Mouse (Mus musculus) neural tube, embryonic 12.5 days (tissue): ENCODE measurements around the gene Proser1. TPM values are rescaled to one million over a fixed set of nuclear protein-coding genes. Genes with fewer than 3 reads are reported as not detected.

Experiments used
- ATAC-seq: fragments of 200-750 bp; cut with Nextera tagmentation; 2 replicates; pipeline ENCODE4 v1.8.0; 2017; ENCODE audit warnings: low read depth, mild to moderate bottlenecking, moderate TSS enrichment, moderate library complexity; ENCODE audit not compliant: low FRiP score
- H3K27ac ChIP-seq: fragments of 300-500 bp; sonication (generic); 2 replicates; pipeline ENCODE4 v1.5.1; 2016
- H3K27me3 ChIP-seq: fragments of 300-500 bp; sonication (generic); replicated peaks from 2 replicates; pipeline ENCODE4 v1.6.1; 2016; ENCODE audit warnings: mild to moderate bottlenecking
- H3K36me3 ChIP-seq: fragments of 300-500 bp; sonication (generic); 2 replicates; pipeline ENCODE4 v1.6.1; 2016; ENCODE audit warnings: mild to moderate bottlenecking
- H3K4me1 ChIP-seq: fragments of 300-500 bp; sonication (generic); 2 replicates; pipeline ENCODE4 v1.6.1; 2016
- H3K4me2 ChIP-seq: fragments of 300-500 bp; sonication (generic); replicated peaks from 2 replicates; pipeline ENCODE4 v1.6.1; 2016; ENCODE audit warnings: mild to moderate bottlenecking
- H3K4me3 ChIP-seq: fragments of 300-500 bp; sonication (generic); 2 replicates; pipeline ENCODE4 v1.5.1; 2016
- H3K9ac ChIP-seq: fragments of 300-500 bp; sonication (generic); 2 replicates; pipeline ENCODE4 v1.6.1; 2016; ENCODE audit warnings: mild to moderate bottlenecking
- H3K9me3 ChIP-seq: fragments of 300-500 bp; sonication (generic); 2 replicates; pipeline ENCODE4 v1.6.1; 2016; ENCODE audit warnings: mild to moderate bottlenecking
- WGBS: fragments of 180-500 bp; shearing (Covaris S2); methylation state at CpG from one replicate; pipeline ENCODE4 v1.1.7; 2016; 5-methylcytosine and 5-hydroxymethylcytosine counted together
- polyA plus RNA-seq: library from polyadenylated mRNA; unstranded; fragments of >200 nt; fragmentation: Nextera tagmentation; extraction: Ambion mirVana; gene quantifications from 2 replicates; pipeline ENCODE4 v1.2.1, GENCODE M21; 2016

Gene Proser1
- polyA plus RNA-seq, 1 experiment from 2014 or later: 30.2 TPM

GRCm38 (mm10) chr3:53452351-53452750 is 11.1 kb upstream of the Proser1 start:
- no peak overlapping the region for H3K9ac ChIP-seq
- H3K4me1 ChIP-seq: no peaks in the 10 kb centered on the region
- H3K36me3 ChIP-seq: peaks cover 69% of the 10 kb centered on the region
- H3K9me3 ChIP-seq: no peaks in the 10 kb centered on the region
- WGBS: 94% methylated on average over 10 of the region's 10 CpGs
- H3K4me2 ChIP-seq: no peak overlapping the region
- no peak overlapping the region for H3K4me3 ChIP-seq
- H3K27ac ChIP-seq: no peak overlapping the region
- no peaks in the 10 kb centered on the region for H3K27me3 ChIP-seq
- no peak for ATAC-seq

GRCm38 (mm10) chr3:53453346-53453745 is 10.1 kb upstream of the Proser1 start:
- Histone ChIP-seq H3K9me3 (no peaks in the 10 kb centered on the region), H3K36me3 (peaks cover 77% of the 10 kb centered on the region), H3K4me1 (no peaks in the 10 kb centered on the region), H3K4me3 (no peak overlapping the region), H3K27ac (no peak overlapping the region), H3K27me3 (no peaks in the 10 kb centered on the region), H3K9ac (no peak overlapping the region), H3K4me2 (no peak overlapping the region)
- ATAC-seq: no peak
- WGBS: 94% methylated on average over 7 of the region's 7 CpGs

GRCm38 (mm10) chr3:53454005-53454404 is 9.5 kb upstream of the Proser1 start:
- no peaks in the 10 kb centered on the region for H3K4me1 ChIP-seq
- no peak overlapping the region for H3K4me2 ChIP-seq
- WGBS: 92% methylated on average over 6 of the region's 6 CpGs
- no peaks in the 10 kb centered on the region for H3K27me3 ChIP-seq
- no peak overlapping the region for H3K4me3 ChIP-seq
- no peak overlapping the region for H3K27ac ChIP-seq
- peaks cover 81% of the 10 kb centered on the region for H3K36me3 ChIP-seq
- no peak for ATAC-seq
- H3K9me3 ChIP-seq: no peaks in the 10 kb centered on the region
- no peak overlapping the region for H3K9ac ChIP-seq

- Histone ChIP-seq H3K9ac (no peak overlapping the region), H3K27ac (no peak overlapping the region), H3K4me1 (no peaks in the 10 kb centered on the region), H3K4me3 (no peak overlapping the region), H3K27me3 (no peaks in the 10 kb centered on the region), H3K9me3 (no peaks in the 10 kb centered on the region), H3K36me3 (peaks cover 83% of the 10 kb centered on the region), H3K4me2 (no peak overlapping the region)
- ATAC-seq: no peak
- WGBS: 93% methylated on average over 6 of the region's 6 CpGs
These were observed 8.9 kb upstream of the Proser1 start for GRCm38 (mm10) chr3:53454561-53454960.

GRCm38 (mm10) chr3:53454984-53455383 is 8.5 kb upstream of the Proser1 start:
- no peak for ATAC-seq
- no peaks in the 10 kb centered on the region for H3K4me1 ChIP-seq
- H3K4me2 ChIP-seq: no peak overlapping the region
- no peaks in the 10 kb centered on the region for H3K9me3 ChIP-seq
- H3K4me3 ChIP-seq: no peak overlapping the region
- peaks cover 84% of the 10 kb centered on the region for H3K36me3 ChIP-seq
- no peak overlapping the region for H3K27ac ChIP-seq
- H3K27me3 ChIP-seq: no peaks in the 10 kb centered on the region
- H3K9ac ChIP-seq: no peak overlapping the region
- WGBS: 88% methylated on average over 7 of the region's 7 CpGs

GRCm38 (mm10) chr3:53457750-53458149 is 5.7 kb upstream of the Proser1 start:
- H3K9ac ChIP-seq: no peak overlapping the region
- no peak overlapping the region for H3K4me3 ChIP-seq
- no peaks in the 10 kb centered on the region for H3K27me3 ChIP-seq
- no peak for ATAC-seq
- no peaks in the 10 kb centered on the region for H3K9me3 ChIP-seq
- no peak overlapping the region for H3K4me2 ChIP-seq
- peaks cover 8% of the 10 kb centered on the region; the same call in 1 of the 2 replicates for H3K4me1 ChIP-seq
- H3K36me3 ChIP-seq: peaks cover 61% of the 10 kb centered on the region
- WGBS: 70% methylated on average over 5 of the region's 5 CpGs
- no peak overlapping the region for H3K27ac ChIP-seq

- WGBS: 89% methylated on average over 9 of the region's 9 CpGs
- Histone ChIP-seq H3K4me1 (peaks cover 13% of the 10 kb centered on the region; the same call in 1 of the 2 replicates), H3K27ac (no peak overlapping the region), H3K9ac (no peak overlapping the region), H3K4me3 (no peak overlapping the region), H3K36me3 (peaks cover 39% of the 10 kb centered on the region), H3K4me2 (no peak overlapping the region), H3K27me3 (no peaks in the 10 kb centered on the region), H3K9me3 (no peaks in the 10 kb centered on the region)
- no peak for ATAC-seq
These were observed 3.4 kb upstream of the Proser1 start for GRCm38 (mm10) chr3:53460106-53460505.

GRCm38 (mm10) chr3:53462701-53463045 is 793 bp upstream of the Proser1 start:
- H3K27me3 ChIP-seq: no peaks in the 10 kb centered on the region
- WGBS: 12% methylated on average over 9 of the region's 9 CpGs
- H3K4me2 ChIP-seq: peak overlapping the region; percentile 84
- H3K27ac ChIP-seq: peak overlapping the region; percentile 68
- peaks cover 32% of the 10 kb centered on the region for H3K4me1 ChIP-seq
- peak overlapping the region; percentile 85 for H3K4me3 ChIP-seq
- peaks cover 14% of the 10 kb centered on the region for H3K36me3 ChIP-seq
- ATAC-seq: no peak
- no peaks in the 10 kb centered on the region for H3K9me3 ChIP-seq
- peak overlapping the region; percentile 82 for H3K9ac ChIP-seq

- H3K4me3 ChIP-seq: peak overlapping the region; percentile 85
- no peaks in the 10 kb centered on the region for H3K27me3 ChIP-seq
- peak overlapping the region; percentile 82 for H3K9ac ChIP-seq
- H3K36me3 ChIP-seq: peaks cover 6% of the 10 kb centered on the region
- peak overlapping the region; percentile 84 for H3K4me2 ChIP-seq
- H3K4me1 ChIP-seq: peaks cover 32% of the 10 kb centered on the region
- ATAC-seq: no peak; the same call in 1 of the 2 replicates
- H3K27ac ChIP-seq: peak overlapping the region; percentile 80
- H3K9me3 ChIP-seq: no peaks in the 10 kb centered on the region
- under 1% methylated on average over 35 of the region's 35 CpGs for WGBS
These were observed 274 bp downstream of the Proser1 start for GRCm38 (mm10) chr3:53463765-53464114.

- under 1% methylated on average over 20 of the region's 20 CpGs for WGBS
- Histone ChIP-seq H3K4me3 (peak overlapping the region; percentile 85), H3K4me1 (peaks cover 32% of the 10 kb centered on the region), H3K4me2 (peak overlapping the region; percentile 84), H3K27me3 (no peaks in the 10 kb centered on the region), H3K27ac (no peak overlapping the region), H3K9me3 (no peaks in the 10 kb centered on the region), H3K9ac (peak overlapping the region; percentile 82), H3K36me3 (peaks cover 6% of the 10 kb centered on the region)
- ATAC-seq: no peak
These were observed 756 bp downstream of the Proser1 start for GRCm38 (mm10) chr3:53464146-53464698.

GRCm38 (mm10) chr3:53465330-53465729 is 1.9 kb downstream of the Proser1 start:
- Histone ChIP-seq H3K27ac (no peak overlapping the region), H3K9me3 (no peaks in the 10 kb centered on the region), H3K27me3 (no peaks in the 10 kb centered on the region), H3K4me2 (peak overlapping the region; percentile 84), H3K9ac (no peak overlapping the region), H3K4me1 (peaks cover 32% of the 10 kb centered on the region), H3K4me3 (peak overlapping the region; percentile 26), H3K36me3 (peaks cover 7% of the 10 kb centered on the region)
- WGBS: 54% methylated on average over 6 of the region's 6 CpGs
- ATAC-seq: no peak

GRCm38 (mm10) chr3:53466481-53466880 is 3.0 kb downstream of the Proser1 start:
- Histone ChIP-seq H3K4me1 (peaks cover 32% of the 10 kb centered on the region), H3K9ac (0 out of 2 replicates have a peak overlapping the region, but pooled peaks have one; percentile 38), H3K4me3 (no peak overlapping the region), H3K27me3 (no peaks in the 10 kb centered on the region), H3K9me3 (no peaks in the 10 kb centered on the region), H3K27ac (no peak overlapping the region), H3K4me2 (peak overlapping the region; percentile 84), H3K36me3 (peaks cover 19% of the 10 kb centered on the region)
- 67% methylated on average over 9 of the region's 9 CpGs for WGBS
- no peak for ATAC-seq

GRCm38 (mm10) chr3:53467356-53467755 is 3.9 kb downstream of the Proser1 start:
- no peak overlapping the region for H3K4me3 ChIP-seq
- no peaks in the 10 kb centered on the region for H3K27me3 ChIP-seq
- no peak overlapping the region for H3K9ac ChIP-seq
- 0 out of 2 replicates have a peak overlapping the region, but pooled peaks have one; percentile 84 for H3K4me2 ChIP-seq
- no peak overlapping the region for H3K27ac ChIP-seq
- H3K9me3 ChIP-seq: no peaks in the 10 kb centered on the region
- peaks cover 26% of the 10 kb centered on the region for H3K36me3 ChIP-seq
- 75% methylated on average over 5 of the region's 5 CpGs for WGBS
- no peak for ATAC-seq
- H3K4me1 ChIP-seq: peaks cover 27% of the 10 kb centered on the region
